Mouse (Mus musculus): ENCODE results near the gene Cspg4. TPM values are rescaled to one million over a fixed set of nuclear protein-coding genes. Genes with fewer than 3 reads are reported as not detected.
A peak's percentile ranks its signal among the peaks of the same experiment; 100 is the strongest.
"Not testable (repeated sequence)": the region's sequence is repeated elsewhere in the genome, so short reads cannot be mapped to it uniquely, and the experiment has no call there.

Cspg4 gene
- polyA plus RNA-seq, 1 experiment from 2014 or later = 7.2 TPM

DNA sequence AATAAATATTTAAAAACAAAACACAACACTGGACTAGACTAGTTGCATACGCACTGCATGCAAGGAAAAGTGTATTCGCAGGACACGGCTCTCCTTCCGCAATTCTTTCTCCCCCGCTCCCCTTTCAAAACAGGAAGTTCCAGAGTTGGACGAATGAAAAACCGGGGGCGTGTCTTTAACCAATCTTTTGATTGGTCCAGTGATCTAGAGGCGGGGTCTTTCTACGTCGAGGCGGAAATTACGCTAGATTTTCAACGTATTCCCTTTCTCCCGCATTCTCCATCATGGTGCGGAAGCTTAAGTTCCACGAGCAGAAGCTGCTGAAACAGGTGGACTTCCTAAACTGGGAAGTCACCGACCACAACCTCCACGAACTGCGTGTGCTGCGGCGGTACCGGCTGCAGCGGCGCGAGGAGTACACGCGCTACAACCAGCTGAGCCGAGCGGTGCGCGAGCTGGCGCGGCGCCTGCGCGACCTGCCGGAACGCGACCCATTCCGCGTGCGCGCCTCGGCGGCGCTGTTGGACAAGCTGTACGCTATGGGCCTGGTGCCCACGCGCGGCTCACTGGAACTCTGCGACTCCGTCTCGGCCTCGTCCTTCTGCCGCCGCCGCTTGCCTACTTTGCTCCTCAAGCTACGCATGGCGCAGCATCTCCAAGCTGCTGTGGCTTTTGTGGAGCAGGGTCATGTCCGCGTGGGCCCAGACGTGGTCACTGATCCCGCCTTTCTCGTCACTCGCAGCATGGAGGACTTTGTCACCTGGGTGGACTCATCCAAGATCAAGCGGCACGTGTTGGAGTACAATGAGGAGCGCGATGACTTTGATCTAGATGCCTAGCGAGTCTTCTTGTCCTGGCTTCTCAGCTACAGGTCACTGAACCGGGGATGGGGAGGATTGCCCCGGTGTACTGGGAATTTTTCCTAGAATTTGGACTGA is 72.7 kb downstream of the Cspg4 start, which contains the start of gene Imp3:
Gene Imp3, plus strand, starts transcription at position 253 of the 938 bp plus-strand sequence.
- Histone ChIP-seq H3K27me3 (replicated peaks; ENCODE audit: control insufficient read depth, insufficient read depth, low read length) (no peaks in the 10 kb centered on the region), H3K9ac (replicated peaks; ENCODE audit: low read depth, low read length) (peak within 1 kb of the TSS; percentile 69), H3K27ac (ENCODE audit: low read length) (peak within 1 kb of the TSS; percentile 91), H3K4me1 (replicated peaks; ENCODE audit: control insufficient read depth, insufficient read depth, low read length) (peaks cover 15% of the 10 kb centered on the region), H3K4me2 (ENCODE audit: low read length) (peak within 1 kb of the TSS; percentile 86), H3K36me3 (ENCODE audit: control insufficient read depth, insufficient read depth) (no peaks in the 10 kb centered on the region), H3K4me3 (replicated peaks; ENCODE audit: low read length) (peak within 1 kb of the TSS; percentile 66), H3K9me3 (ENCODE audit: control insufficient read depth, low read length) (no peaks in the 10 kb centered on the region)
- whole genome bisulfite sequencing = under 1% methylated on average over 73 of the region's 73 CpGs
- ATAC-seq = peak; percentile 96

DNA sequence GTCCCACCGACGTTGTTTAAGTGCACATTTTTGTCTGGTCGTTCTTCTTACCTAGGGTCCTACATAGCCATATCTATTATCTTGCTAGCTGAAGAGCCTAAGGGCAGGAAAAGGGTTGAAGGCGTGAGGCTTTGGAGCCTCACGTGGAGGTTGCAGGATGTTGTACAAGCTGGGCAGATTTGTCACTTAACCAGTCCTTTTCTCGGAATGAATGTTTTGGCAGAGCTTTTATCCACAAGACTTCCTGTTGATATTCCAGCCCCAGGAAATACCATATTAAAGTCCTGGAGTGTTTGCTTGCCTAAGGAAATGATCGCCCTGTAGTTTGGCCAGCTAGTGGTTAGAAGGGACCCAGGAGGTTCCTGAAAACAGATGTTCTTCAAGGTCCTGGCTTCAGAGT is 73.5 kb downstream of the Cspg4 start:
- whole genome bisulfite sequencing = 5% methylated on average over 7 of the region's 7 CpGs
- H3K4me1 ChIP-seq (replicated peaks; ENCODE audit: control insufficient read depth, insufficient read depth, low read length) = peaks cover 15% of the 10 kb centered on the region
- peak overlapping the region; percentile 86 for H3K4me2 ChIP-seq (ENCODE audit: low read length)
- no peaks in the 10 kb centered on the region for H3K9me3 ChIP-seq (ENCODE audit: control insufficient read depth, low read length)
- ATAC-seq = no peak
- H3K4me3 ChIP-seq (replicated peaks; ENCODE audit: low read length) = peak overlapping the region; percentile 66
- peak overlapping the region; percentile 69 for H3K9ac ChIP-seq (replicated peaks; ENCODE audit: low read depth, low read length)
- H3K36me3 ChIP-seq (ENCODE audit: control insufficient read depth, insufficient read depth) = no peaks in the 10 kb centered on the region
- H3K27ac ChIP-seq (ENCODE audit: low read length) = no peak overlapping the region
- no peaks in the 10 kb centered on the region for H3K27me3 ChIP-seq (replicated peaks; ENCODE audit: control insufficient read depth, insufficient read depth, low read length)

DNA sequence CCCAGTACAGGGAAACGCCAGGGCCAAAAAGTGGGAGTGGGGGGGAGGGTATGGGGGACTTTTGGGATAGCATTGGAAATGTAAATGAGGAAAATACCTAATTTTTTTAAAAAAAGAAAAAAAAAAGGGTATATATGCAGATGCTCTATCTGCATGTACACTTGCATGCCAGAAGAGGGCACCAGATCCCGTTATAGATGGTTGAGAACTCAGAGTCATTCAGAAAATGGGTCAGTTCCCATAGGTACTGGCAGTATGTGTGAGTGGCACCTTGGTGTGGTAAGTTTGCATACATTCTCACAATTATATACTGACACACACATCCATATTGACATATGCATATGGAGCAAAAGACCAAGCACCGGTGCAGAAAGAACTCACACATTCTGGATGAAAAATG is 82.6 kb downstream of the Cspg4 start:
- H3K4me2 ChIP-seq (ENCODE audit: low read length) = not testable (repeated sequence)
- 25% methylated on average over 3 of the region's 3 CpGs for WGBS

DNA sequence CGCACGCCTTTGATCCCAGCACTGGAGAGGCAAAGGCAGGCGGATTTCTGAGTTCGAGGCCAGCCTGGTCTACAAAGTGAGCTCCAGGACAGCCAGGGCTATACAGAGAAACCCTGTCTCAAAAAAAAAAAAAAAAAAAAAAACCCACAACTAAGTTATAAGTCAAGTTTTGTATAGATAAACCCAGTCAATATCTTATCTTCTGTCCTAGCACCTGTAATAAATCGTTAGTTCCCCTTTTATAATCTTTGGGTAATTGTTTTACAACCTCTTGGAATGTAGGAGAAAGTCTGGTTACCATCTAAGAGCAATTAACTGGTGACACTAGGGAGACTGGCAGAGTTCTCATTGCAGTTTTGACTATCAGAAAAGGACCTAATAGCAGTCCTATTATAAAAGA is 83.9 kb downstream of the Cspg4 start:
- WGBS = 89% methylated on average over 5 of the region's 5 CpGs
- peaks cover 12% of the 10 kb centered on the region for H3K4me1 ChIP-seq (replicated peaks; ENCODE audit: control insufficient read depth, insufficient read depth, low read length)
- H3K9ac ChIP-seq (replicated peaks; ENCODE audit: low read depth, low read length); H3K4me3 ChIP-seq (replicated peaks; ENCODE audit: low read length); ATAC-seq; H3K4me2 ChIP-seq (ENCODE audit: low read length); H3K36me3 ChIP-seq (ENCODE audit: control insufficient read depth, insufficient read depth); H3K27me3 ChIP-seq (replicated peaks; ENCODE audit: control insufficient read depth, insufficient read depth, low read length); H3K9me3 ChIP-seq (ENCODE audit: control insufficient read depth, low read length); H3K27ac ChIP-seq (ENCODE audit: low read length): not testable (repeated sequence)

More for the DNA sequence above, 82.6 kb downstream of the Cspg4 start:
- peaks cover 12% of the 10 kb centered on the region for H3K4me1 ChIP-seq (replicated peaks; ENCODE audit: control insufficient read depth, insufficient read depth, low read length)
- H3K9ac ChIP-seq (replicated peaks; ENCODE audit: low read depth, low read length); ATAC-seq; H3K27me3 ChIP-seq (replicated peaks; ENCODE audit: control insufficient read depth, insufficient read depth, low read length); H3K27ac ChIP-seq (ENCODE audit: low read length); H3K4me3 ChIP-seq (replicated peaks; ENCODE audit: low read length); H3K36me3 ChIP-seq (ENCODE audit: control insufficient read depth, insufficient read depth); H3K9me3 ChIP-seq (ENCODE audit: control insufficient read depth, low read length): not testable (repeated sequence)

Other genes starting within 250 kb of the Cspg4 start
- gene Lingo1, start 68.6 kb upstream of the Cspg4 start, polyA plus RNA-seq (2015; fragmentation: Nextera tagmentation; extraction: Ambion mirVana) = 39.0 and 45.0 TPM in 2 replicates
- gene Odf3l1, start 354 bp upstream of the Cspg4 start, polyA plus RNA-seq (2015; fragmentation: Nextera tagmentation; extraction: Ambion mirVana) = not detected in 2 replicates
- 2.2 and 3.1 TPM in 2 replicates for gene Snx33, start 63.3 kb downstream of the Cspg4 start, polyA plus RNA-seq (2015; fragmentation: Nextera tagmentation; extraction: Ambion mirVana)
- gene Imp3, start 72.4 kb downstream of the Cspg4 start, polyA plus RNA-seq (2015; fragmentation: Nextera tagmentation; extraction: Ambion mirVana) = 79.4 and 81.1 TPM in 2 replicates
- 34.0 and 35.3 TPM in 2 replicates for gene Snupn, start 85.8 kb downstream of the Cspg4 start, polyA plus RNA-seq (2015; fragmentation: Nextera tagmentation; extraction: Ambion mirVana)
- 24.7 and 26.9 TPM in 2 replicates for gene Ptpn9, start 129.9 kb downstream of the Cspg4 start, polyA plus RNA-seq (2015; fragmentation: Nextera tagmentation; extraction: Ambion mirVana)
- gene Sin3a, start 207.0 kb downstream of the Cspg4 start, polyA plus RNA-seq (2015; fragmentation: Nextera tagmentation; extraction: Ambion mirVana) = 28.2 and 29.5 TPM in 2 replicates